Mouse (Mus musculus) right cerebral cortex, postnatal 10 days (tissue): ENCODE data around the gene Gm21776.
"Not testable (repeated sequence)": the region's sequence is repeated elsewhere in the genome, so short reads cannot be mapped to it uniquely, and the experiment has no call there.

ENCODE experiments used
- DNase-seq, 2 experiments: peaks; one replicate each; pipeline ENCODE4 v3.0.0; 2021; ENCODE audit warnings: low spot score in 2 of 2

Gm21776 gene

GRCm38 (mm10) chrY:76378362-76378761, at the start of gene Gm21776:
TSS of gene Gm21776 (plus strand) at chrY:76378662.
- DNase-seq: not testable (repeated sequence)
